Mouse (Mus musculus) frontal cortex, postnatal 10 days (tissue): ENCODE results near the gene Cypt15.
"Not testable (repeated sequence)": the region's sequence is repeated elsewhere in the genome, so short reads cannot be mapped to it uniquely, and the experiment has no call there.

Experiments
- DNase-seq, 2 experiments: peaks; one replicate each; pipeline ENCODE4 v3.0.0; 2022; ENCODE audit warnings: low spot score in 2 of 2, mixed read lengths in 1 of 2

The Cypt15 gene

DNA sequence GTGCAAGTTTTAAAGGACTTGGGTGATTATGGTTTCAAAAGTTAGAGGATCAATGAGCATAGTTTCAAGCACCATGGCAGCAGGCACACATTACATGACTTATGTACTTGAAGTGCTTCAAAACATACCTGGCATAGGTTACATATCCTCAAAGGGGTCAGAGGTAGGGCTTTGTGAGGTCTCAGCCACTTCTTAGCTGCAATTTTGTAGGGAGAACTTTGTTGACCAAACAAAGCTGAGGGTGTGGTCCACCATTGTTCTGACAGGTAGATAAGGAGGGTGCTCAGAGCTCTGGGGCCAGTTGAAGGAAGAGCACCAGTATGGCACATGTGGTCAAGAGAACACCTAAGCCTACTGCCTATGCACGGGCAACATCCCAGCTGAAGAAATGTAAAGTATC is at the start of gene Cypt15:
Cypt15 (plus strand) TSS at position 301 of the 400 bp plus-strand sequence.
- DNase-seq = not testable (repeated sequence)

DNA sequence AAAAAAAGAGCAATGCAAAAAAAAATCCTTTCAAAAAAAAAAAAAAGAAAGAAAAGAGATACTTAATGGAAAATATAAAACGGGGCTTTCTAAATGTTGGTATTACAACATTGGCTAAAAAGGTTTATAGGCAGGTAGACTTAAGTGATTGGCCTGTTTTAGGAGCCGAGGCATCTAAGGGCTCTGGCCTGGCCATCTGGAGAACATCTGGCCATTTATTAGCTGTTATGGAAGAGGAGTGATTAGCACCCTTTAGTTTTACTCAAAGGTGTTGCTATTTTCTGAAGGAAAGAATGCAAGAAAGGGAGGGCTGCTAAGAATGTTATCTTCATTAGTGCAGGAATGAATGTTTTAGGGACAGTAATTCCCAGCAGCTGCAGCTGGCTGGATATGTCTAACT is 24.9 kb downstream of the Cypt15 start:
- DNase-seq = no peak

DNA sequence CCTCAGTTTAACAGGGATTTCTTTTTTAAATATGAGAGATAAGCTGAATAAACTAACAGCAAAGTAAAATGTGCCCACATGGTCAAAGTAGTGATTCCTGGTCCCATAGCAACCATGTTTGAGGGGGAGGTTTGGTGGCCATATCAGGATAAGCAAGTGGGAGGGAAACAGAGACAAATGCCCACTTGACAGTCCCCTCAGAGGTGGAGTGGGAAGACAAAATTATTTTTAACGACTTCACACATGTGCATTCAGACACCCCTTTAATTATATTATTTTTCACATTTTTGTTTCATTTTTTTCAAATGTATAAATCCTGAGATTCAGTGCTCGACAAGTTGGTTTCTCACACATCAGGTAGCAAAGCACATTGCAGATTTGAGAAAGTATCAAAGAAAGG is 32.8 kb downstream of the Cypt15 start:
- DNase-seq = no peak

DNA sequence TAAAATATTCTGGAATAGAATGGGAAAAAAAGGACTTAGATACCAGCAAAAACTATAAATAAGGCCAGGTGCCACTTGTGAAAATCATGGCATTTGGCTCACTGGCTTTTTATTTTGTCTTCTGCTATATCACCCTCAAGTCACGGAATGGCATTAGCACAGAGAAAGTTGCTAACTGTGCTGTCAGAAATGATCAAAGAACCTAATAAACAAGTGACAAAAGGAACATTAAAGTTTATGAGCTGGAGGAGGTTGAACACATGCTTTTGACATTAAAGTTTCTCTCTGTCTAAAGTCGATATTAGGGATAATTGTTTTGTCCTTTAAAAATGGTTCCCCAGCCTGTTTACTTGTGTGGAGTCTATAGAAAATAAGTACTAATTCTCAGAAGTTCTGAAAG is 37.7 kb downstream of the Cypt15 start:
- DNase-seq = no peak
